Comparison of ENCODE assay signal across 8 mouse cellular contexts in the genomic region with DNA sequence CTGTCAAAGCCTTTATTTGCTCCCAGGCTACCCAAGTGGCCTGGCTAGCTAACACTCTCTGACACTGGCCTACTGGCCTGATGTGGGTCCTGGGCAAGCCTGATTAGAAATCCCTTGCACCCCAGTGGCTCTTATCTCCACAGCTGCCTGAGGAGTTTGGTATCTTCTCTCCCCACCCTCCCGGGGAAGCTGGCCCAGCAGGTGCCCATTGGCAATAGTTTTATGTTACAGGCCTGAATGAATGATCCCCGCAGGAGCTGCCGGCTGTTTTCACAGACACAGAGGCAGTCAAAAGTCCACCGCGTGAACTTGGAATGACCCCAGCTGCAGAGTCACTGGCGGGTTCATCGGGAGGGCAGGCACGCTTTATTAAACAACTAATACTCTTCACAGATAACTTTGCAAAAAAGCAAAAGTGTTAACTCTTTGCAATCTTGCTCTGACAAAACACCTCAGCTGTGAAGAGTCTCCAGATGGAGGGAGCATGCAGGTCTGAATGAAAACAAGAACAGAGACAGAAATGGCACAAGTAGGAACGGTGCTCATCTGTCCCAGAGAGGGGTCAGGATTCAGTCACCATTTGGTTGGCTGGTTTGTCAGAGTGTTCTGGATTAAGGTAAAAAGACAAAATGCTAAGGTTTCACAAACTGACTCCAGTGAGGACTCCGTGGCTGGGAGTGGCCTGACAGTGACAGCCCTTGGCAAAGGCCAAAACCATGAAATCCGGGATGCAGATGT.
DNase-seq lines count a peak whose midpoint lies in the region; ATAC-seq and TF ChIP-seq lines count a peak whose summit lies in the region.

No protein-coding gene starts in this region.

- H3K27me3 ChIP-seq in embryonic facial prominence, embryonic 10.5 days (replicated peaks; ENCODE audit: low read depth, poor library complexity, severe bottlenecking): no peaks in the 10 kb centered on the region
- H3K27me3 ChIP-seq in hindbrain, embryonic 13.5 days: no peaks in the 10 kb centered on the region
- no peaks in the 10 kb centered on the region for H3K27me3 ChIP-seq in liver, adult 2 months (ENCODE audit: control insufficient read depth, insufficient read depth, low read length)

- H3K4me2 ChIP-seq in hindbrain, embryonic 13.5 days: no peak overlapping the region

- WGBS in embryonic facial prominence, embryonic 10.5 days: 13% methylated on average over 11 of the region's 11 CpGs
- WGBS in hindbrain, embryonic 13.5 days: 13% methylated on average over 11 of the region's 11 CpGs
- 8% methylated on average over 11 of the region's 11 CpGs for WGBS in liver, adult 2 months

- peak overlapping the region; percentile 66 for H3K27ac ChIP-seq in embryonic facial prominence, embryonic 10.5 days (replicated peaks)
- H3K27ac ChIP-seq in hindbrain, embryonic 13.5 days: 0 out of 2 replicates have a peak overlapping the region, but pooled peaks have one; percentile 35
- peak overlapping the region; percentile 36 for H3K27ac ChIP-seq in liver, adult 2 months (replicated peaks; ENCODE audit: insufficient read depth, low read depth, low read length)

- DNase-seq in lung, postnatal 10 days: peak; percentile 42
- no peak for DNase-seq in lung, postnatal 36 days
- peak; percentile 73 for DNase-seq in embryonic facial prominence, embryonic 10.5 days (ENCODE audit: low spot score)
- DNase-seq in liver, adult 2 months (ENCODE audit: extremely low read depth, low read depth, low spot score): peak; percentile 91
- DNase-seq in yolk sac, embryonic 10.5 days (ENCODE audit: low spot score): peak; percentile 78
- no peak for DNase-seq in frontal cortex, postnatal 10 days (ENCODE audit: low spot score in 2 of 2)
- no peak for DNase-seq in layer of hippocampus, postnatal 25 days (ENCODE audit: extremely low spot score in 1 of 2, low spot score in 1 of 2)

- peaks cover 13% of the 10 kb centered on the region for H3K36me3 ChIP-seq in embryonic facial prominence, embryonic 10.5 days (replicated peaks)
- H3K36me3 ChIP-seq in hindbrain, embryonic 13.5 days: peaks cover 37% of the 10 kb centered on the region
- H3K36me3 ChIP-seq in liver, adult 2 months (ENCODE audit: control insufficient read depth, insufficient read depth, low read length): peaks cover 15% of the 10 kb centered on the region

- no peak for TF ChIP-seq POLR2A in liver, adult 2 months (IDR thresholded peaks at IDR 0.05; ENCODE audit: extremely low read depth, insufficient read depth, low read length)

- peaks cover 33% of the 10 kb centered on the region for H3K4me1 ChIP-seq in embryonic facial prominence, embryonic 10.5 days
- H3K4me1 ChIP-seq in hindbrain, embryonic 13.5 days (replicated peaks): peaks cover 18% of the 10 kb centered on the region
- peaks cover 19% of the 10 kb centered on the region for H3K4me1 ChIP-seq in liver, adult 2 months (ENCODE audit: control insufficient read depth, insufficient read depth, low read length)

- no peak for TF ChIP-seq CTCF in liver, adult 2 months (IDR thresholded peaks at IDR 0.05; ENCODE audit: low read depth, low read length)

- H3K4me3 ChIP-seq in embryonic facial prominence, embryonic 10.5 days: no peak overlapping the region
- no peak overlapping the region for H3K4me3 ChIP-seq in hindbrain, embryonic 13.5 days
- H3K4me3 ChIP-seq in liver, adult 2 months (ENCODE audit: insufficient read depth, low read depth, low read length): no peak overlapping the region

- ATAC-seq in hindbrain, embryonic 13.5 days (ENCODE audit: low FRiP score): 0 out of 2 replicates have a peak, but pooled peaks have one; percentile 22

- no peaks in the 10 kb centered on the region for H3K9me3 ChIP-seq in embryonic facial prominence, embryonic 10.5 days
- H3K9me3 ChIP-seq in hindbrain, embryonic 13.5 days: no peaks in the 10 kb centered on the region

- H3K9ac ChIP-seq in hindbrain, embryonic 13.5 days: no peak overlapping the region
- no peak overlapping the region for H3K9ac ChIP-seq in liver, adult 2 months (ENCODE audit: low read depth, low read length)

- peaks cover 9% of the 10 kb centered on the region; the same call in 1 of the 2 replicates for H3K79me2 ChIP-seq in liver, adult 2 months (ENCODE audit: control insufficient read depth, insufficient read depth, low read length)

Comparison
In these comparisons a context has a peak if more than half of its experiments do, and no peak if none do; other contexts are left out.
1. DNase-seq: peak in lung, postnatal 10 days (single experiment), embryonic facial prominence, embryonic 10.5 days (single experiment), liver, adult 2 months (single experiment) and yolk sac, embryonic 10.5 days (single experiment); none in lung, postnatal 36 days (single experiment), frontal cortex, postnatal 10 days (0 of 2) and layer of hippocampus, postnatal 25 days (0 of 2).
2. Peak in every context shown above with its lines, with median percentiles within 50 percentile points of each other: H3K27ac ChIP-seq.